Comparison of ENCODE assay signal across 8 mouse cellular contexts in genomic region chrX:52651472-52651948, GRCm38 (mm10). TPM values are rescaled to one million over a fixed set of nuclear protein-coding genes. Genes with fewer than 3 reads are reported as not detected.
DNase-seq lines count a peak whose midpoint lies in the region; ATAC-seq lines count a peak whose summit lies in the region.
"Had no signal": no experiment of that assay in that cellular context is flagged by ENCODE, and none has a peak within 500 bp of the region (broad histone marks: within the 10 kb centered on the region; RNA-seq: fewer than 3 reads in every experiment).

No protein-coding gene starts in this region.

- H3K27ac ChIP-seq in lung, embryonic 15.5 days = peak overlapping the region; percentile 75
- H3K27ac ChIP-seq in forebrain, embryonic 12.5 days = 0 out of 2 replicates have a peak overlapping the region, but pooled peaks have one; percentile 11
- H3K27ac ChIP-seq in liver, embryonic 12.5 days = peak overlapping the region; percentile 48; the same call in 1 of the 2 replicates
- peak overlapping the region; percentile 80 for H3K27ac ChIP-seq in stomach, embryonic 15.5 days

- DNase-seq in lung, postnatal 36 days = no peak
- DNase-seq in adrenal gland, adult 18-20 months (ENCODE audit: low spot score in 2 of 2) = no peak
- DNase-seq in spleen, postnatal 10 days (ENCODE audit: low spot score in 2 of 2) = no peak
- DNase-seq: right cerebral cortex, postnatal 25 days had no signal

- 0 out of 2 replicates have a peak overlapping the region, but pooled peaks have one; percentile 13 for H3K4me2 ChIP-seq in lung, embryonic 15.5 days
- H3K4me2 ChIP-seq in forebrain, embryonic 12.5 days = no peak overlapping the region; the same call in 1 of the 2 replicates
- H3K4me2 ChIP-seq in liver, embryonic 12.5 days = peak overlapping the region; percentile 36
- H3K4me2 ChIP-seq in stomach, embryonic 15.5 days = peak overlapping the region; percentile 30

- no peaks in the 10 kb centered on the region for H3K9me3 ChIP-seq in lung, embryonic 15.5 days
- no peaks in the 10 kb centered on the region for H3K9me3 ChIP-seq in forebrain, embryonic 12.5 days
- H3K9me3 ChIP-seq in liver, embryonic 12.5 days (replicated peaks) = no peaks in the 10 kb centered on the region
- no peaks in the 10 kb centered on the region for H3K9me3 ChIP-seq in stomach, embryonic 15.5 days

- H3K27me3 ChIP-seq in lung, embryonic 15.5 days = no peaks in the 10 kb centered on the region
- H3K27me3 ChIP-seq in forebrain, embryonic 12.5 days = 0 out of 2 replicates have a peak, but pooled peaks cover 3% of the 10 kb centered on the region
- H3K27me3 ChIP-seq in liver, embryonic 12.5 days (replicated peaks) = no peaks in the 10 kb centered on the region
- H3K27me3 ChIP-seq in stomach, embryonic 15.5 days (replicated peaks) = no peaks in the 10 kb centered on the region

- peak; percentile 31; the same call in 1 of the 2 replicates for ATAC-seq in lung, embryonic 15.5 days (ENCODE audit: borderline replicate concordance, extremely low read depth, low FRiP score, low TSS enrichment)
- ATAC-seq in forebrain, embryonic 12.5 days (ENCODE audit: low FRiP score) = 0 out of 2 replicates have a peak, but pooled peaks have one; percentile 51
- ATAC-seq in liver, embryonic 12.5 days = no peak
- peak; percentile 60; the same call in 1 of the 2 replicates for ATAC-seq in stomach, embryonic 15.5 days (ENCODE audit: insufficient read depth, low FRiP score, low read depth)

- peaks cover 17% of the 10 kb centered on the region; the same call in 1 of the 2 replicates for H3K4me1 ChIP-seq in lung, embryonic 15.5 days
- H3K4me1 ChIP-seq in forebrain, embryonic 12.5 days = peaks cover 14% of the 10 kb centered on the region
- H3K4me1 ChIP-seq in liver, embryonic 12.5 days = 0 out of 2 replicates have a peak, but pooled peaks cover 3% of the 10 kb centered on the region
- H3K4me1 ChIP-seq in stomach, embryonic 15.5 days = no peaks in the 10 kb centered on the region

- H3K36me3 ChIP-seq in lung, embryonic 15.5 days = no peaks in the 10 kb centered on the region
- H3K36me3 ChIP-seq in forebrain, embryonic 12.5 days (replicated peaks) = no peaks in the 10 kb centered on the region
- no peaks in the 10 kb centered on the region for H3K36me3 ChIP-seq in liver, embryonic 12.5 days
- H3K36me3 ChIP-seq in stomach, embryonic 15.5 days = no peaks in the 10 kb centered on the region

- WGBS in lung, embryonic 15.5 days = 25% methylated on average over 9 of the region's 9 CpGs
- 23% methylated on average over 9 of the region's 9 CpGs for WGBS in forebrain, embryonic 12.5 days
- 13% methylated on average over 9 of the region's 9 CpGs for WGBS in liver, embryonic 12.5 days (ENCODE audit: insufficient replicate concordance)
- 30% methylated on average over 9 of the region's 9 CpGs for WGBS in stomach, embryonic 15.5 days

- H3K4me3 ChIP-seq in lung, embryonic 15.5 days = no peak overlapping the region
- no peak overlapping the region for H3K4me3 ChIP-seq in forebrain, embryonic 12.5 days (replicated peaks)
- no peak overlapping the region for H3K4me3 ChIP-seq in liver, embryonic 12.5 days
- H3K4me3 ChIP-seq in stomach, embryonic 15.5 days (replicated peaks) = no peak overlapping the region

- no peak overlapping the region for H3K9ac ChIP-seq in lung, embryonic 15.5 days
- H3K9ac ChIP-seq in forebrain, embryonic 12.5 days = no peak overlapping the region
- H3K9ac ChIP-seq in liver, embryonic 12.5 days = no peak overlapping the region
- H3K9ac ChIP-seq in stomach, embryonic 15.5 days = no peak overlapping the region

RNA-seq across cellular contexts. Expression of gene Gpc3, which starts 37.8 kb away (rescaled TPM):
- polyA plus RNA-seq in lung, embryonic 15.5 days (2015; fragmentation: Nextera tagmentation; extraction: Ambion mirVana) = 436 and 445 TPM in 2 replicates
- 92.0 and 116 TPM in 2 replicates for polyA plus RNA-seq in forebrain, embryonic 12.5 days (2016; fragmentation: Nextera tagmentation; extraction: Ambion mirVana)
- 277 and 278 TPM in 2 replicates for polyA plus RNA-seq in liver, embryonic 12.5 days (2016; fragmentation: Nextera tagmentation; extraction: Ambion mirVana)
- 581 and 596 TPM in 2 replicates for polyA plus RNA-seq in stomach, embryonic 15.5 days (2015; fragmentation: Nextera tagmentation; extraction: Ambion mirVana)
- 10 to 100 TPM; 50.4 to 71.1 TPM for total RNA-seq in adrenal gland, adult 18-20 months (2021)

Comparison
In these comparisons a context has a peak if more than half of its experiments do, and no peak if none do; other contexts are left out.
1. H3K27ac ChIP-seq: peak in every context shown above with its lines; median percentile 80 in stomach, embryonic 15.5 days; 75 in lung, embryonic 15.5 days; 48 in liver, embryonic 12.5 days; 11 in forebrain, embryonic 12.5 days.